Mouse (Mus musculus) thymus, adult 18-20 months (tissue): ENCODE measurements around the gene Upk1a.

Experiments
- DNase-seq, 2 experiments: peaks; one replicate each; pipeline ENCODE4 v3.0.0; 2022; ENCODE audit warnings: mixed read lengths in 2 of 2

Upk1a gene

GRCm38 (mm10) chr7:30612654-30613402 lies at the start of gene Upk1a:
Gene Upk1a (minus strand): TSS chr7:30612847.
- DNase-seq, result no peak

- DNase-seq, result peak; percentile 98 to 99
Measured at GRCm38 (mm10) chr7:30649591-30650540, 37.2 kb upstream of the Upk1a start, which contains the start of gene Rbm42. Gene Rbm42 (minus strand): TSS chr7:30650317.

- no peak for DNase-seq
Measured at GRCm38 (mm10) chr7:30639083-30639482, 26.4 kb upstream of the Upk1a start.

- DNase-seq, result no peak
Measured at GRCm38 (mm10) chr7:30636395-30636794, 23.7 kb upstream of the Upk1a start.

- no peak for DNase-seq
Measured at GRCm38 (mm10) chr7:30635752-30636151, 23.1 kb upstream of the Upk1a start, which contains the start of gene Etv2. Gene Etv2 (minus strand): TSS chr7:30635852.

GRCm38 (mm10) chr7:30634621-30635020 lies 22.0 kb upstream of the Upk1a start:
- peak; percentile 20 to 23 for DNase-seq

GRCm38 (mm10) chr7:30633762-30634412 lies 21.2 kb upstream of the Upk1a start:
- DNase-seq, result no peak

GRCm38 (mm10) chr7:30629013-30629412 lies 16.4 kb upstream of the Upk1a start:
- DNase-seq, result no peak

- no peak for DNase-seq
Measured at GRCm38 (mm10) chr7:30626647-30627046, 14.0 kb upstream of the Upk1a start.

GRCm38 (mm10) chr7:30625530-30626384 lies 13.1 kb upstream of the Upk1a start, which contains the start of gene Cox6b1:
Gene Cox6b1 (minus strand): TSS chr7:30626151.
- DNase-seq, result peak; percentile 75 to 78

- DNase-seq, result no peak
Measured at GRCm38 (mm10) chr7:30619202-30619601, 6.6 kb upstream of the Upk1a start.

GRCm38 (mm10) chr7:30618658-30619057 lies 6.0 kb upstream of the Upk1a start:
- no peak for DNase-seq

- no peak for DNase-seq
Measured at GRCm38 (mm10) chr7:30615049-30615760, 2.6 kb upstream of the Upk1a start.

- no peak for DNase-seq
Measured at GRCm38 (mm10) chr7:30614454-30614853, 1.8 kb upstream of the Upk1a start.

- DNase-seq, result peak in 1 of 2 experiments; percentile 31
Measured at GRCm38 (mm10) chr7:30613529-30614112, 974 bp upstream of the Upk1a start.

- DNase-seq, result no peak
Measured at GRCm38 (mm10) chr7:30610043-30610442, 2.6 kb downstream of the Upk1a start.

- DNase-seq, result no peak
Measured at GRCm38 (mm10) chr7:30608476-30608875, 4.2 kb downstream of the Upk1a start.

GRCm38 (mm10) chr7:30607706-30608309 lies 4.8 kb downstream of the Upk1a start:
- peak; percentile 35 to 36 for DNase-seq

GRCm38 (mm10) chr7:30604944-30605343 lies 7.7 kb downstream of the Upk1a start:
- no peak for DNase-seq

GRCm38 (mm10) chr7:30604424-30604823 lies 8.2 kb downstream of the Upk1a start:
- DNase-seq, result no peak
